8 mouse cellular contexts compared by ENCODE assay signal in the genomic region with DNA sequence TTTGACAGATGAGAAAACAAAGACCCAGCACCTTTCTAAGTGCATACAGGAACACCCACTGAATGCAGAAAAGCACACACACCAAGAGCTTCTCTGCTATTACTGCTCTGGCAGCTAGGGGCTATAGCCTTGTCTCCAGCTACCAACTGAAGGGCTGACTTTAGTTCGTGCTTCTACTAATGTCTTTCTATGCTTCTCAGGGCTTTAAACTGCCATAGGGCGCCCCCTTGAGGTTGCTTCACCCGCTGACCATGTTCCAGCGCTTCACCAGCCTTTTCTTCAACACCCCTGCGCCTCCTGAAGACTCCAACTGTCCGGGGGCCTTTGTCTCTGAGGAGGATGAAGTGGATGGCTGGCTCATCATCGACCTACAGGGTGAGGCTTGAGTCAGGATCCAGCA. TPM values are rescaled to one million over a fixed set of nuclear protein-coding genes. Genes with fewer than 3 reads are reported as not detected.
DNase-seq lines count a peak whose midpoint lies in the region; ATAC-seq and TF ChIP-seq lines count a peak whose summit lies in the region.

No protein-coding gene starts in this region.

- H3K4me1 ChIP-seq in ES-Bruce4 (ENCODE audit: control insufficient read depth, insufficient read depth, low read length): no peaks in the 10 kb centered on the region
- no peaks in the 10 kb centered on the region; the same call in 1 of the 2 replicates for H3K4me1 ChIP-seq in embryonic facial prominence, embryonic 11.5 days (ENCODE audit: control insufficient read depth, insufficient read depth, low read length)

- peak; percentile 84 for DNase-seq in adrenal gland, postnatal 25 days
- peak; percentile 81 for DNase-seq in embryonic facial prominence, embryonic 11.5 days (ENCODE audit: low spot score)
- DNase-seq in heart, postnatal 14 days: peak; percentile 81 to 87
- peak; percentile 76 to 82 for DNase-seq in layer of hippocampus, postnatal 14 days (ENCODE audit: low spot score in 2 of 2)
- peak; percentile 87 for DNase-seq in right cerebral cortex, postnatal 14 days
- DNase-seq in urinary bladder, postnatal 25 days (ENCODE audit: low spot score): peak; percentile 84

- WGBS in embryonic facial prominence, embryonic 11.5 days: 25% methylated on average over 7 of the region's 7 CpGs

- TF ChIP-seq CTCF in ES-Bruce4 (IDR thresholded peaks at IDR 0.05; ENCODE audit: low read depth, low read length): peak; percentile 71

- H3K9ac ChIP-seq in ES-Bruce4 (ENCODE audit: low read depth, poor library complexity, severe bottlenecking): no peak overlapping the region
- H3K9ac ChIP-seq in embryonic facial prominence, embryonic 11.5 days (replicated peaks; ENCODE audit: low read length): no peak overlapping the region

- no peak overlapping the region for H3K27ac ChIP-seq in ES-Bruce4 (ENCODE audit: insufficient read depth, low read length)
- no peak overlapping the region for H3K27ac ChIP-seq in embryonic facial prominence, embryonic 11.5 days (replicated peaks; ENCODE audit: low read depth, low read length)

- no peaks in the 10 kb centered on the region for H3K27me3 ChIP-seq in ES-Bruce4 (ENCODE audit: control insufficient read depth, insufficient read depth, low read length, poor library complexity, severe bottlenecking)
- no peaks in the 10 kb centered on the region for H3K27me3 ChIP-seq in embryonic facial prominence, embryonic 11.5 days (ENCODE audit: control insufficient read depth, insufficient read depth, low read length)

- intact Hi-C loops in heart, postnatal 14 days (cut with DNase I): loop anchor here (5.0 kb wide), 1 partner anchor 178 kb away; no protein-coding TSS in a partner anchor

- H3K36me3 ChIP-seq in ES-Bruce4 (ENCODE audit: control insufficient read depth, insufficient read depth, low read length, poor library complexity, severe bottlenecking): no peaks in the 10 kb centered on the region
- peaks cover 5% of the 10 kb centered on the region; the same call in 1 of the 2 replicates for H3K36me3 ChIP-seq in embryonic facial prominence, embryonic 11.5 days (replicated peaks; ENCODE audit: control insufficient read depth, insufficient read depth, low read depth, low read length)

- TF ChIP-seq EP300 in ES-Bruce4 (IDR thresholded peaks at IDR 0.05; ENCODE audit: insufficient read depth, low read depth, low read length): no peak

- no peaks in the 10 kb centered on the region for H3K9me3 ChIP-seq in ES-Bruce4 (replicated peaks; ENCODE audit: control insufficient read depth, insufficient read depth, low read length, poor library complexity, severe bottlenecking)
- H3K9me3 ChIP-seq in embryonic facial prominence, embryonic 11.5 days (replicated peaks; ENCODE audit: control insufficient read depth, low read length): no peaks in the 10 kb centered on the region

- no peak for ATAC-seq in embryonic facial prominence, embryonic 11.5 days (replicated peaks; ENCODE audit: insufficient number of reproducible peaks, low FRiP score, low TSS enrichment, low read depth)
- ATAC-seq in megakaryocyte progenitor cell, adult 5-6 weeks (replicated peaks; ENCODE audit: poor library complexity): peak; percentile 75

- no peak overlapping the region for H3K4me3 ChIP-seq in ES-Bruce4 (ENCODE audit: low read depth, low read length)
- H3K4me3 ChIP-seq in embryonic facial prominence, embryonic 11.5 days (ENCODE audit: low read depth, low read length): no peak overlapping the region

- H3K4me2 ChIP-seq in embryonic facial prominence, embryonic 11.5 days (ENCODE audit: low read depth, low read length): no peak overlapping the region

- no peak for TF ChIP-seq POLR2A in ES-Bruce4 (IDR thresholded peaks at IDR 0.05; ENCODE audit: insufficient read depth, low read length)

RNA-seq across cellular contexts. Expression of a gene that starts 4.2 kb away (rescaled TPM):
- 24.9 and 25.7 TPM in 2 replicates for polyA plus RNA-seq in ES-Bruce4 (2011; ENCODE audit: insufficient read depth, insufficient read length, low read depth, missing spikeins)
- total RNA-seq in adrenal gland, postnatal 25 days (2021): 322 and 410 TPM in 2 replicates
- 28.8 and 29.5 TPM in 2 replicates for polyA plus RNA-seq in embryonic facial prominence, embryonic 11.5 days (2014; fragmentation: Nextera tagmentation; extraction: Ambion mirVana)
- total RNA-seq in heart, postnatal 14 days (2021): 100 to 1,000 TPM; 560 to 604 TPM
- total RNA-seq in layer of hippocampus, postnatal 14 days (2021): 100 to 1,000 TPM; 235 TPM
- total RNA-seq in megakaryocyte progenitor cell, adult 5-6 weeks (2015): 3.4 and 4.7 TPM in 2 replicates
- 3.3 and 4.2 TPM in 2 replicates for total RNA-seq in megakaryocyte progenitor cell, adult 5-6 weeks (2017)

RNA-seq across cellular contexts. Expression of a gene that starts 27.9 kb away (rescaled TPM):
- 36.9 and 44.1 TPM in 2 replicates for polyA plus RNA-seq in ES-Bruce4 (2011; ENCODE audit: insufficient read depth, insufficient read length, low read depth, missing spikeins)
- 40.9 and 46.2 TPM in 2 replicates for total RNA-seq in adrenal gland, postnatal 25 days (2021)
- polyA plus RNA-seq in embryonic facial prominence, embryonic 11.5 days (2014; fragmentation: Nextera tagmentation; extraction: Ambion mirVana): 58.4 and 60.2 TPM in 2 replicates
- 10 to 100 TPM; 29.6 TPM for total RNA-seq in heart, postnatal 14 days (2021)
- total RNA-seq in layer of hippocampus, postnatal 14 days (2021): 10 to 100 TPM; 22.5 to 23.5 TPM
- 71.3 and 79.7 TPM in 2 replicates for total RNA-seq in megakaryocyte progenitor cell, adult 5-6 weeks (2015)
- total RNA-seq in megakaryocyte progenitor cell, adult 5-6 weeks (2017): 42.7 and 43.5 TPM in 2 replicates

Comparison
In these comparisons a context has a peak if more than half of its experiments do, and no peak if none do; other contexts are left out.
1. RNA of a gene that starts 4.2 kb away (total RNA-seq): 560 to 604 TPM in heart, postnatal 14 days, 322 to 410 TPM in adrenal gland, postnatal 25 days and 235 TPM in layer of hippocampus, postnatal 14 days; 3.3 to 4.7 TPM in megakaryocyte progenitor cell, adult 5-6 weeks; every median in the first group is over 10 times any median in the second.
2. Peak in every context shown above with its lines, with median percentiles within 50 percentile points of each other: DNase-seq.